In genomic region chr12:114047991-114048390, GRCm38 (mm10) we compare ENCODE assay signal across 7 mouse cellular contexts.
A peak's percentile ranks its signal among the peaks of the same experiment; 100 is the strongest.
DNase-seq lines count a peak whose midpoint lies in the region; ATAC-seq and TF ChIP-seq lines count a peak whose summit lies in the region.
"Not testable (repeated sequence)": the region's sequence is repeated elsewhere in the genome, so short reads cannot be mapped to it uniquely, and the experiment has no call there.

No protein-coding gene starts in this region.

- peak; percentile 39 for DNase-seq in NIH3T3 (ENCODE audit: low read depth)
- peak; percentile 29 to 33 for DNase-seq in adrenal gland, postnatal 36 days
- DNase-seq in intestine, embryonic 14.5 days (ENCODE audit: low spot score): peak; percentile 52
- not testable (repeated sequence) for DNase-seq in layer of hippocampus, adult 2 months (ENCODE audit: low spot score in 2 of 2)
- peak; percentile 3 for DNase-seq in right cerebral cortex, postnatal 4 days

- not testable (repeated sequence) for H3K27ac ChIP-seq in intestine, embryonic 14.5 days (ENCODE audit: low read depth); layer of hippocampus, adult 2 months

- not testable (repeated sequence) for H3K4me2 ChIP-seq in intestine, embryonic 14.5 days (ENCODE audit: low read length)

- H3K9me3 ChIP-seq in intestine, embryonic 14.5 days (ENCODE audit: control insufficient read depth, low read length): not testable (repeated sequence)

- WGBS in intestine, embryonic 14.5 days: 60% methylated on average over 8 of the region's 8 CpGs

- H3K4me1 ChIP-seq in intestine, embryonic 14.5 days (replicated peaks; ENCODE audit: control insufficient read depth, insufficient read depth, low read length): not testable (repeated sequence)

- ATAC-seq in erythroid progenitor cell, adult 5-6 weeks (replicated peaks; ENCODE audit: low FRiP score, poor library complexity, severe bottlenecking): peak; percentile 30; the same call in 1 of the 2 replicates
- not testable (repeated sequence) for ATAC-seq in intestine, embryonic 14.5 days (replicated peaks; ENCODE audit: low FRiP score, low TSS enrichment, low read depth)
- peak; percentile 96 for ATAC-seq in megakaryocyte-erythroid progenitor cell, adult 5-6 weeks (replicated peaks; ENCODE audit: low FRiP score, low TSS enrichment, poor library complexity, severe bottlenecking)

- TF ChIP-seq CTCF in layer of hippocampus, adult 2 months (conservative IDR thresholded peaks at IDR 0.05): peak; percentile 58

- not testable (repeated sequence) for H3K27me3 ChIP-seq in intestine, embryonic 14.5 days (replicated peaks; ENCODE audit: control insufficient read depth, insufficient read depth, low read length)

- H3K9ac ChIP-seq in intestine, embryonic 14.5 days (ENCODE audit: low read length): not testable (repeated sequence)

- not testable (repeated sequence) for H3K4me3 ChIP-seq in intestine, embryonic 14.5 days (ENCODE audit: low read depth, low read length); layer of hippocampus, adult 2 months

- not testable (repeated sequence) for H3K36me3 ChIP-seq in intestine, embryonic 14.5 days (ENCODE audit: control insufficient read depth, insufficient read depth, low read length)
